Mouse (Mus musculus): ENCODE data around the gene Klra10.
"Not testable (repeated sequence)": the region's sequence is repeated elsewhere in the genome, so short reads cannot be mapped to it uniquely, and the experiment has no call there.

Gene Klra10

DNA sequence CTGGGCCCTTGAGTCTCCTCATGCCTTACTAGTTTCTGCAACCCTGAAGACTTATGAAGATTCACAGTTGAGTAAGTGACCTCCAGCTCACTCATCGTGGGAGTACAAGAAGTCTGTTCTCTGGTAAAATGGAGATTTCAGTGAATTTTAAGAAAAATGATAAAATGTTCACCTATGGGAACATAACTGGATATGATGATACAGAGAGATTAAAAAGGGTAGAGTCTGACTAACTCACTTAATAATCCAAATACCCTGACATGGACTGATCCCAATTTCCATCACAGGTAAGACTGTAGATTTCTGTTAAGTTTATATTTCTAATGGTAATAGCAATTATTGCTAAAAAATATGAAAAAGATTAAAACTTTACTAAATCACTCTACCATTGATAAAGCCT, at the start of gene Klra10:
TSS of gene Klra10 (minus strand) at position 101 of the 400 bp plus-strand sequence.
- not testable (repeated sequence) for DNase-seq (ENCODE audit: low spot score)

DNA sequence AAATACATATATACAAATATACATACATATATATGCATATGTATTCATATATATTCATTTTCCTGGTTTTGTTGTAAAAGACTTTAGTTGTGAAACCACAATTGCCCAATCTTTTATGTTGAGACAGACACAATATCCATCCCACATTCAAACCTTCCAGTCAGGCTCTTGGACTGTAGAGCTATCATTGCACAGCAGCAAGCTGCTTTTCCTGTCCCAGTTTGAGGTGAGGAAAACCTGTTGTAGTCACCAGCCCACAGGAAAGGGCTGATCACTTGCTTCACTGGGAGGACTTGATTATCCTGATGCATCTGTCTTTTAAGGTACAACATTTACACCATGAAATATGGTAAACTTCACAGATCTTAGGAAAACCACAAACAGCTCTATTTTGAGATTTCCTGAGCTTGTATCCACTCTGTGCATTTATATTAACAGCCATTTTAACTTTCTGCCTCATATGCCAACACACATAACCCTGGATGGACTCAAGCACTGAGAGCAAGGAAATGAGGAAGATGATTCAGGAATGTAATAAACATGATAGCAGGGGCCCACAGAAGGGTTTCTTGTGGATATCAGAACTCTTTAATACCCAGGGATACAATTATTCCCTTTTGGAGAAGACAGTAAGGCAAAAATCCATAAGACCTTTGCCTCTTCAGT, 6.4 kb upstream of the Klra10 start:
- no peak for DNase-seq (ENCODE audit: low spot score)

DNA sequence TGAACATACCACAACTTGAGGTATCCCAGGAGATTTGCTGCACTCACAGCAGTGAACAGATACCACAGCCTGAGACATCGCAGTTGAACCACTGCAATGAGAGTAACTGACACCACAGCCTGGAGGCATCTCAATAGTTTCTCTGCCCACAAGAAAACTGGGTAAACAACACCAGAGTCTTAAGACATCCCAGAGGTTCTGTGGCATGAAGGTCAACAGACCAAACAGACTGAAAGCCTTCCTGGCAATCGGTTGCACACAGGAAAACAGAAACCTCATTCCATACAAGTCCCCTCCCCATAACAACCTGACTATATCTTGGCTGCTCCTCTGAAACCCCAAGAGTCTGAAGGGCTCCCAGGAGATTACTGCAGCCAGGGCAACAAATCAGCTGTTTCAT, 26.4 kb downstream of the Klra10 start:
- DNase-seq (ENCODE audit: low spot score): no peak

- DNase-seq (ENCODE audit: low spot score): no peak
These were observed 44.2 kb downstream of the Klra10 start for GRCm38 (mm10) chr6:130237536-130237935.

DNA sequence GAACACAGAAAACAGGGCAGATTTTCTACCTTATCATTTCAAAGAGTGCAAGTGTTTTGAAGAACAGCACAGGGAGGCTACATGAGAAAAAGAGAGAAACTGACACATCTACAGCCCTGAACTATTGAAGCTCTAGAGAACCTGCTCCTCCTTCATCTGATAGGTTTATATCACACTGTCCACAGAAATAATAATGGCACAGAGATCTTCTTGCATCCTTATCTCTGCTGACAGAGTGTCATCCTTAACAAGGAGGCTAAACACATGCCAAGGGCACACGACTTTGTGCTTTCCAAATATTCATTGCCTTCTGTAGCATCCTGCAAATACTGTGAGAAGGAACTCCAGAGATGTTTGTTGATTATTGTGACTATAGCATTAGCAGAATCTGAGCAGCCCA, 45.1 kb downstream of the Klra10 start:
- DNase-seq (ENCODE audit: low spot score): no peak

DNA sequence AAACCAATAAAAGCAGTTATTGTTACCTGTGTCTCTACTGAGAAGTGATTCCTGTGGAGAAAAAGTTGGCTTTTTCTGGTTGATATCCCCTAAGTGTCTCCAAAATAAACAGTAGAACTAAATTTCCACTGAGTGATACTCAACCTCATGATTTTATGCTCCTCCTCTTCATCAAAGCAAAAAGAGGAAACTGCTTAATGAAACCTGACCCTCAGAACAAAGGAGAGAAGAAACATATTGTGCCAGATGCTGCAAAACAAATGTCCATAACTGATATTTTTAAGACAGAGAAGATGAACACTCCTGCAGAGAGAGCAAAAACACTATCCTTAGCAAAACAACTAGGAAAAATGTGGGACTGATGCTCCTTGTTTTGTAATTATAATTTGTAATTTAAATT, 48.5 kb downstream of the Klra10 start, which contains the start of gene Klra7:
TSS of gene Klra7 (minus strand) at position 101 of the 400 bp plus-strand sequence.
- DNase-seq (ENCODE audit: low spot score): no peak
